Mouse (Mus musculus) heart, adult 2 months (tissue): ENCODE data around the gene Aldh3b2.

Source experiments
- CTCF ChIP-seq: fragments of 200-600 bp; IDR thresholded peaks from 2 replicates; pipeline ENCODE4 v1.8.1; 2022; ENCODE audit warnings: antibody characterized with exemption, mild to moderate bottlenecking, moderate library complexity
- EP300 ChIP-seq: fragments of 200-500 bp; IDR thresholded peaks from 2 replicates; pipeline ENCODE4 v1.6.1; 2011; ENCODE audit warnings: low read depth, low read length, control low read depth; ENCODE audit not compliant: insufficient read depth
- POLR2A ChIP-seq: fragments of 200-500 bp; IDR thresholded peaks from 2 replicates; pipeline ENCODE4 v1.6.1; 2011; ENCODE audit warnings: mild to moderate bottlenecking, low read depth, low read length, control low read depth; ENCODE audit not compliant: insufficient read depth

DNA sequence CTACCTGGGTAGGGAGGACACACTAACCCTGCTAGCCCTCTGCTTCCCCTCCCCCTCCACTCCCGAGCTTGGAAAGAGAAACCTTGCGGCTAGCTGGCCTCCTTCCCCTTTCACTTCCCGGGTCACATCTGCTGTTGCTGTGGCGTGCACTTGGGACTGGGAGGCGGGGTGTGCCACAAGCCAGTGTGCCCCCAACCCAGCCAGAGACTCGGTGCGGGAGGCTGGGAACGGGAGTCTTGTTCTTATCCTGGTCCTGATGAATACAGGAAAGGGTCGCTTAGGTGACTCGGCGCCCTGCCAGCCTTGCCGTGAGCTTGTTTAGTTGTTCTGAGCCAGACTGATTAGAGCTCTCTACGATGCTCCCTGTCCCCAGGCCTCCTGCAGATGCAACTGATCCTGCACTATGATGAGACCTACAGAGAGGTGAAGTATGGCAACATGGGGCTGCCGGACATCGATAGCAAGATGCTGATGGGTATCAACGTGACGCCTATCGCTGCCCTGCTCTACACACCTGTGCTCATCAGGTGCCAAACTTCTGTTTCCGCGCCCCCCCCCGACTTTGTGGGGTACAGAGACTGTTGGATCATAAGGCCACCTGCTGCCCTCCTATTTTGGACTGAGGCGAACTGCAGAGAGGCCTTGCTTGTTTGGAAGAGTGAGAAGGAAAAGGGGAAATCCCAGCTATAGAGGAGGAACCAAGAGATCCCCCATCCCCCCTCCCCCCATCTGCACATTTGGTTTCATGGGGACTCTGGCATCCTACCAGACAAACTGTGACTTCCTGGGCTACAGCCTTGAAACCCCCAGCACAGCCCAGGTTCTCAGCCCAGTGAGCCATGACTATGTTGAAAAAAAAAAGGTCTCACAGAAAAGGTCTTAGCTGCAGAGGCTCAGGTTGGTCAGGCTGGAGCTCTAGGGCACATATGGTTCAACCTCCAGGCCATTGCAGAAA is 36.0 kb upstream of the Aldh3b2 start:
- no peak for TF ChIP-seq CTCF
- peak; percentile 55 for TF ChIP-seq POLR2A
- peak; percentile 76; the same call in 1 of the 2 replicates for TF ChIP-seq EP300
